Mouse (Mus musculus) midbrain, postnatal 0 days (tissue): ENCODE data around the gene Lclat1. TPM values are rescaled to one million over a fixed set of nuclear protein-coding genes. Genes with fewer than 3 reads are reported as not detected.
A peak's percentile ranks its signal among the peaks of the same experiment; 100 is the strongest.

Experiments
- ATAC-seq: fragments of 200-750 bp; cut with Nextera tagmentation; 2 replicates; pipeline ENCODE4 v1.8.0; 2017; ENCODE audit warnings: moderate number of reproducible peaks, mild to moderate bottlenecking, moderate TSS enrichment, moderate library complexity; ENCODE audit not compliant: low FRiP score
- DNase-seq: peaks from one replicate; pipeline ENCODE4 v3.0.0-alpha.2; 2015; ENCODE audit warnings: low spot score
- H3K27ac ChIP-seq: fragments of 300-500 bp; sonication (generic); 2 replicates; pipeline ENCODE4 v1.5.1; 2014; ENCODE audit warnings: low read depth, mild to moderate bottlenecking, low read length, mixed read lengths
- H3K27me3 ChIP-seq: fragments of 300-500 bp; sonication (generic); 2 replicates; pipeline ENCODE4 v1.6.1; 2014; ENCODE audit warnings: low read length, control low read depth, mixed read lengths; ENCODE audit not compliant: insufficient read depth
- H3K36me3 ChIP-seq: fragments of 300-500 bp; sonication (generic); 2 replicates; pipeline ENCODE4 v1.6.1; 2014; ENCODE audit warnings: low read length, control low read depth, mixed read lengths; ENCODE audit not compliant: insufficient read depth
- H3K4me1 ChIP-seq: fragments of 300-500 bp; sonication (generic); 2 replicates; pipeline ENCODE4 v1.6.1; 2014; ENCODE audit warnings: mild to moderate bottlenecking, control low read depth, antibody characterized with exemption, low read length, mixed read lengths; ENCODE audit not compliant: insufficient read depth
- H3K4me2 ChIP-seq: fragments of 300-500 bp; sonication (generic); 2 replicates; pipeline ENCODE4 v1.6.1; 2014; ENCODE audit warnings: low read depth, mild to moderate bottlenecking, low read length, mixed read lengths; ENCODE audit not compliant: poor library complexity, severe bottlenecking
- H3K4me3 ChIP-seq: fragments of 300-500 bp; sonication (generic); 2 replicates; pipeline ENCODE4 v1.5.1; 2014; ENCODE audit warnings: low read depth, mild to moderate bottlenecking, low read length, moderate library complexity
- H3K9ac ChIP-seq: fragments of 300-500 bp; sonication (generic); replicated peaks from 2 replicates; pipeline ENCODE4 v1.6.1; 2014; ENCODE audit warnings: mild to moderate bottlenecking, low read length, moderate library complexity, mixed read lengths; ENCODE audit not compliant: poor library complexity, severe bottlenecking
- H3K9me3 ChIP-seq: fragments of 300-500 bp; sonication (generic); 2 replicates; pipeline ENCODE4 v1.6.1; 2016; ENCODE audit warnings: low read length, control low read depth
- CTCF ChIP-seq: IDR thresholded peaks from 2 replicates; pipeline ENCODE4 v1.5.1; 2016; ENCODE audit warnings: antibody characterized with exemption, mild to moderate bottlenecking
- WGBS: fragments of 180-500 bp; shearing (Covaris S2); extraction: QIAGEN DNeasy Blood & Tissue Kit; methylation state at CpG from one replicate; pipeline ENCODE4 v1.1.7; 2014; 5-methylcytosine and 5-hydroxymethylcytosine counted together
- polyA plus RNA-seq: library from polyadenylated mRNA; unstranded; fragments of >200 nt; fragmentation: Nextera tagmentation; extraction: Ambion mirVana; gene quantifications from 2 replicates; pipeline ENCODE4 v1.2.1, GENCODE M21; 2015
- total RNA-seq: library from RNA; depleted of rRNA; stranded (reverse); fragments of >200 nt; gene quantifications from 2 replicates; pipeline ENCODE4 v1.2.3, GENCODE M21; 2014

The Lclat1 gene
- total and polyA plus RNA-seq, 2 experiments from 2014 or later: 12.4 to 25.6 TPM

GRCm38 (mm10) chr17:73203642-73204332 lies 96.0 kb downstream of the Lclat1 start:
- H3K9ac ChIP-seq: no peak overlapping the region
- ATAC-seq (no peak), DNase-seq (no peak)
- no peaks in the 10 kb centered on the region for H3K36me3 ChIP-seq
- 0 out of 2 replicates have a peak, but pooled peaks have one; percentile 22 for TF ChIP-seq CTCF
- H3K27me3 ChIP-seq: no peaks in the 10 kb centered on the region
- H3K27ac ChIP-seq: no peak overlapping the region
- no peak overlapping the region for H3K4me3 ChIP-seq
- no peak overlapping the region for H3K4me2 ChIP-seq
- WGBS: 92% methylated on average over 15 of the region's 15 CpGs
- H3K9me3 ChIP-seq: no peaks in the 10 kb centered on the region
- no peaks in the 10 kb centered on the region for H3K4me1 ChIP-seq

- Histone ChIP-seq H3K36me3 (no peaks in the 10 kb centered on the region), H3K4me2 (no peak overlapping the region), H3K27ac (no peak overlapping the region), H3K4me3 (no peak overlapping the region), H3K27me3 (no peaks in the 10 kb centered on the region), H3K4me1 (no peaks in the 10 kb centered on the region), H3K9ac (no peak overlapping the region), H3K9me3 (no peaks in the 10 kb centered on the region)
- no peak for DNase-seq
- TF ChIP-seq CTCF: no peak
- 82% methylated on average over 5 of the region's 5 CpGs for WGBS
- no peak for ATAC-seq
Measured at GRCm38 (mm10) chr17:73210960-73211531, 103.3 kb downstream of the Lclat1 start.

GRCm38 (mm10) chr17:73212754-73213153 lies 105.0 kb downstream of the Lclat1 start:
- no peak overlapping the region for H3K4me3 ChIP-seq
- H3K27ac ChIP-seq: no peak overlapping the region
- DNase-seq (no peak), ATAC-seq (no peak)
- H3K9me3 ChIP-seq: no peaks in the 10 kb centered on the region
- 77% methylated on average over 3 of the region's 3 CpGs for WGBS
- H3K27me3 ChIP-seq: no peaks in the 10 kb centered on the region
- no peak for TF ChIP-seq CTCF
- no peak overlapping the region for H3K9ac ChIP-seq
- H3K4me2 ChIP-seq: no peak overlapping the region
- no peaks in the 10 kb centered on the region for H3K36me3 ChIP-seq
- no peaks in the 10 kb centered on the region for H3K4me1 ChIP-seq

GRCm38 (mm10) chr17:73213187-73213586 lies 105.4 kb downstream of the Lclat1 start:
- no peak overlapping the region for H3K4me2 ChIP-seq
- no peaks in the 10 kb centered on the region for H3K9me3 ChIP-seq
- H3K27me3 ChIP-seq: no peaks in the 10 kb centered on the region
- 95% methylated on average over 1 of the region's 1 CpGs for WGBS
- no peak for DNase-seq
- no peak for ATAC-seq
- no peak overlapping the region for H3K9ac ChIP-seq
- no peak overlapping the region for H3K27ac ChIP-seq
- H3K4me1 ChIP-seq: no peaks in the 10 kb centered on the region
- H3K36me3 ChIP-seq: no peaks in the 10 kb centered on the region
- H3K4me3 ChIP-seq: no peak overlapping the region
- TF ChIP-seq CTCF: no peak

GRCm38 (mm10) chr17:73213677-73214076 lies 105.9 kb downstream of the Lclat1 start:
- Histone ChIP-seq H3K9ac (no peak overlapping the region), H3K4me1 (no peaks in the 10 kb centered on the region), H3K27me3 (no peaks in the 10 kb centered on the region), H3K9me3 (no peaks in the 10 kb centered on the region), H3K4me3 (no peak overlapping the region), H3K4me2 (no peak overlapping the region), H3K36me3 (no peaks in the 10 kb centered on the region), H3K27ac (no peak overlapping the region)
- ATAC-seq (no peak), DNase-seq (no peak)
- TF ChIP-seq CTCF: no peak
- WGBS: 82% methylated on average over 2 of the region's 2 CpGs

GRCm38 (mm10) chr17:73217274-73217673 lies 109.5 kb downstream of the Lclat1 start:
- H3K4me1 ChIP-seq: peaks cover 2% of the 10 kb centered on the region; the same call in 1 of the 2 replicates
- DNase-seq (no peak), ATAC-seq (no peak)
- H3K9ac ChIP-seq: no peak overlapping the region
- WGBS: 99% methylated on average over 3 of the region's 3 CpGs
- no peaks in the 10 kb centered on the region for H3K27me3 ChIP-seq
- no peaks in the 10 kb centered on the region for H3K9me3 ChIP-seq
- H3K36me3 ChIP-seq: no peaks in the 10 kb centered on the region
- no peak overlapping the region for H3K27ac ChIP-seq
- no peak overlapping the region for H3K4me2 ChIP-seq
- no peak for TF ChIP-seq CTCF
- no peak overlapping the region for H3K4me3 ChIP-seq
